Mouse (Mus musculus) lung, postnatal 0 days (tissue): Measurements from ENCODE around the gene Crispld2.

Experiments
- CTCF ChIP-seq: IDR thresholded peaks from 2 replicates; pipeline ENCODE4 v1.5.1; 2016; ENCODE audit warnings: antibody characterized with exemption, mild to moderate bottlenecking
- EP300 ChIP-seq: IDR thresholded peaks from 2 replicates; pipeline ENCODE4 v1.6.1; 2016; ENCODE audit warnings: antibody characterized with exemption, mild to moderate bottlenecking, control low read depth

DNA sequence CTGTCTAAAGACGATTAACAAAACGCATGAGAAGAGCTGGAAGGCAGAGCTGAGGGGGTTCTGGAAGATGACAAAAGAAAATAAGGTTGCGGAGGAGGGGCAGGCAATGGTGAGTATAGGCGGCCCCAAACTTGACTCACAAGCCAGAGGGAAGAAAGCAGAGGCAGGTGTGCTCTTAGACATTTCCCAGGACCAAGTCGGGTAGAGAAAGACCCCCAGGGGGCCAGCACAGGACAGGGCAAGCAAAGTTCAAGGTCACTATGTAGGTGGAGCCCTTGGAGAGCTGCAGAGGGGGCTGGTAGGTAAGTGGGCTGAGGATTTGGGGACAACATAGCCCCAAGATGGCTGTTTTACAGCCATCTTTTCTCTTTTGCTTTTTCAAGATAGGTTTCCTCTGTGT, 87.1 kb downstream of the Crispld2 start:
- TF ChIP-seq CTCF, result no peak
- TF ChIP-seq EP300, result no peak
